Mouse (Mus musculus) cortical plate, adult 2 months (tissue): ENCODE results near the gene Cdc45.
"Not testable (repeated sequence)": the region's sequence is repeated elsewhere in the genome, so short reads cannot be mapped to it uniquely, and the experiment has no call there.

Experiments used
- CTCF ChIP-seq: fragments of 200-500 bp; IDR thresholded peaks from 2 replicates; pipeline ENCODE4 v1.5.1; 2011; ENCODE audit warnings: mild to moderate bottlenecking, control low read depth, low read length; ENCODE audit not compliant: insufficient read depth; ENCODE audit errors: extremely low read depth
- POLR2A ChIP-seq: fragments of 200-500 bp; IDR thresholded peaks from 2 replicates; pipeline ENCODE4 v1.6.1; 2011; ENCODE audit warnings: mild to moderate bottlenecking, low read length, control low read depth; ENCODE audit not compliant: insufficient read depth; ENCODE audit errors: extremely low read depth

DNA sequence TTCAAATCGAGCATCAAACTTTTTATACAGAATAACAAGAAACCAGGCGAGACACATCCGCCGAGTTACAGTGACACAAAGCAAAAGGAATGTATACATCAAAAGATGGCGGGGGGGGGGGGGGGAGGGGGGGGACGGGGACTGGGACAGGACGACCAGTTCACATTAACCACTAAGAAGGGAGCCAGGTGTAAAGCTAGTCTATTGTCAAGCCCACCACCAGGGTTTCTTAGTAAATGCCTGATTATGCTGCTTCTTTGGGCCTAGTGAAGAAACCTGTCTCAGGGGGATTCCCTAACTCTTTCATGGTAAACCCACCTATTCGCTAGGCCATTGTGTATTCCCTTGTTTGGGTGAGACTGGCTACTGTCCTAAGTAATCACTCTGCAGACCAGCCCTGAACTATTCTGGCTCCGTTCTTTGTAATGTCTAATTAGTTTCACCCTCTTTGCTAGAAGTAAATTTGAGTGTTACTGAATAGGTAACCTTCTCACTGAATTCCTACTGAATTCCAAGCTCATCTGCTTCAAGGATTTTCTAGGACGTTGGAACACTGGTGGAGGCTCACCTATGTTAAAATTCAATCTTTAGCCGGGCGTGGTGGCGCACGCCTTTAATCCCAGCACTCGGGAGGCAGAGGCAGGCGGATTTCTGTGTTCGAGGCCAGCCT lies 37.9 kb upstream of the Cdc45 start:
- TF ChIP-seq POLR2A, CTCF: not testable (repeated sequence)
